Mouse (Mus musculus) bone marrow, adult 2 months (tissue): ENCODE data around the gene Dhcr24. TPM values are rescaled to one million over a fixed set of nuclear protein-coding genes. Genes with fewer than 3 reads are reported as not detected.
A peak's percentile ranks its signal among the peaks of the same experiment; 100 is the strongest.

Source experiments
- H3K27ac ChIP-seq: fragments of 200-500 bp; 2 replicates; pipeline ENCODE4 v1.5.1; 2012; ENCODE audit warnings: low read depth, mild to moderate bottlenecking, control low read depth, inconsistent platforms, low read length; ENCODE audit not compliant: control insufficient read depth, poor library complexity, insufficient read depth
- H3K4me1 ChIP-seq: fragments of 200-500 bp; 2 replicates; pipeline ENCODE4 v1.6.1; 2011; ENCODE audit warnings: low read length; ENCODE audit not compliant: control insufficient read depth, insufficient read depth
- H3K4me3 ChIP-seq: fragments of 200-500 bp; replicated peaks from 2 replicates; pipeline ENCODE3; 2011; ENCODE audit warnings: mild to moderate bottlenecking, low read depth, low read length, control low read depth; ENCODE audit not compliant: control insufficient read depth
- CTCF ChIP-seq: fragments of 200-500 bp; IDR thresholded peaks from 2 replicates; pipeline ENCODE4 v1.5.1; 2011; ENCODE audit warnings: low read length, control low read depth; ENCODE audit not compliant: control insufficient read depth, insufficient read depth
- POLR2A ChIP-seq: fragments of 200-500 bp; IDR thresholded peaks from 2 replicates; pipeline ENCODE4 v1.6.1; 2011; ENCODE audit warnings: low read depth, mild to moderate bottlenecking, control low read depth, low read length, borderline replicate concordance; ENCODE audit not compliant: control insufficient read depth
- WGBS: fragments of 180-500 bp; shearing (Covaris S2); methylation state at CpG from one replicate; pipeline ENCODE4 v1.1.7; 2018; 5-methylcytosine and 5-hydroxymethylcytosine counted together
- polyA plus RNA-seq: library from polyadenylated mRNA; stranded (reverse); fragments of >200 nt; gene quantifications from 2 replicates; pipeline ENCODE4 v1.2.4, GENCODE M21; 2011; ENCODE audit warnings: low replicate concordance; ENCODE audit not compliant: missing spikeins, insufficient read depth, insufficient read length

Gene Dhcr24
- polyA plus RNA-seq, 1 experiment: 23.8 TPM

- no peaks in the 10 kb centered on the region; the same call in 1 of the 2 replicates for H3K4me1 ChIP-seq
- WGBS: 74% methylated on average over 9 of the region's 9 CpGs
- no peak overlapping the region for H3K27ac ChIP-seq
- H3K4me3 ChIP-seq: no peak overlapping the region
- TF ChIP-seq CTCF (no peak), POLR2A (no peak)
These were observed 29.3 kb downstream of the Dhcr24 start for GRCm38 (mm10) chr4:106590142-106590541.

- H3K4me3 ChIP-seq: no peak overlapping the region
- no peak for TF ChIP-seq POLR2A
- TF ChIP-seq CTCF: no peak
- 68% methylated on average over 9 of the region's 9 CpGs for WGBS
These were observed 30.0 kb downstream of the Dhcr24 start for GRCm38 (mm10) chr4:106590871-106591270.

GRCm38 (mm10) chr4:106593636-106594035 is 32.8 kb downstream of the Dhcr24 start:
- 55% methylated on average over 7 of the region's 7 CpGs for WGBS
- TF ChIP-seq POLR2A (no peak), CTCF (peak; percentile 22; the same call in 1 of the 2 replicates)
- H3K4me1 ChIP-seq: no peaks in the 10 kb centered on the region; the same call in 1 of the 2 replicates
- no peak overlapping the region for H3K4me3 ChIP-seq
- H3K27ac ChIP-seq: no peak overlapping the region

More at GRCm38 (mm10) chr4:106590871-106591270, 30.0 kb downstream of the Dhcr24 start:
- H3K27ac ChIP-seq: no peak overlapping the region
- H3K4me1 ChIP-seq: no peaks in the 10 kb centered on the region; the same call in 1 of the 2 replicates

- H3K4me1 ChIP-seq: no peaks in the 10 kb centered on the region
- WGBS: 74% methylated on average over 3 of the region's 3 CpGs
- no peak overlapping the region for H3K4me3 ChIP-seq
These were observed 35.4 kb downstream of the Dhcr24 start for GRCm38 (mm10) chr4:106596200-106596599.

GRCm38 (mm10) chr4:106597055-106597454 is 36.2 kb downstream of the Dhcr24 start:
- H3K27ac ChIP-seq: no peak overlapping the region
- WGBS: 74% methylated on average over 9 of the region's 9 CpGs
- no peak for TF ChIP-seq CTCF
- TF ChIP-seq POLR2A: no peak
- H3K4me3 ChIP-seq: no peak overlapping the region
- no peaks in the 10 kb centered on the region for H3K4me1 ChIP-seq

More at GRCm38 (mm10) chr4:106596200-106596599, 35.4 kb downstream of the Dhcr24 start:
- H3K27ac ChIP-seq: no peak overlapping the region
- TF ChIP-seq CTCF (0 out of 2 replicates have a peak, but pooled peaks have one; percentile 24), POLR2A (no peak)

DNA sequence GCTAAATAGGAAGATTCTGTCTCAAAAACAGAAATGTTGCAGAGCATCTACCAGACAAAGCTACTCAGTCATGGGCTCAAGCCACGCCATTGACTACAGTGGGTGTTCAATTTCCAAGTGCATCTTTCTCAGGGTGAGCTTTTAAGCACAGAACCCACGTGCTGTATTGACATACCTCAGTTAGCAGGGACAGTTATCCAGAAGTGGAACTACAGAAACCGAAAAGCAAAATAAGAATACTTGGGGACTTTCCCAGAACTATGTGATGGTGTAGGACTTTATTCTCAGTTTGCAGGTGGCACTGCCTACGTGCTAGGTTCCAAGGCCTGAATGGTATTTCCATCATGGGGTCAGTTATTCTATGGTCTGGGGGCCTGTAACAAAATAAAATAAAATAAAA is 36.9 kb downstream of the Dhcr24 start:
- TF ChIP-seq POLR2A: no peak
- H3K27ac ChIP-seq: no peak overlapping the region
- H3K4me3 ChIP-seq: no peak overlapping the region
- no peaks in the 10 kb centered on the region for H3K4me1 ChIP-seq
- WGBS: 76% methylated on average over 4 of the region's 4 CpGs

- TF ChIP-seq POLR2A (no peak), CTCF (no peak)
- Histone ChIP-seq H3K4me3 (no peak overlapping the region), H3K27ac (no peak overlapping the region), H3K4me1 (no peaks in the 10 kb centered on the region)
- WGBS: 25% methylated on average over 1 of the region's 1 CpGs
These were observed 38.6 kb downstream of the Dhcr24 start for GRCm38 (mm10) chr4:106599415-106599814.

- TF ChIP-seq POLR2A: no peak
- no peak for TF ChIP-seq CTCF
- H3K27ac ChIP-seq: no peak overlapping the region
- no peaks in the 10 kb centered on the region for H3K4me1 ChIP-seq
- no peak overlapping the region for H3K4me3 ChIP-seq
- WGBS: 77% methylated on average over 4 of the region's 4 CpGs
These were observed 39.9 kb downstream of the Dhcr24 start for GRCm38 (mm10) chr4:106600770-106601169.

- no peak overlapping the region for H3K27ac ChIP-seq
- no peak overlapping the region for H3K4me3 ChIP-seq
- TF ChIP-seq CTCF (no peak), POLR2A (no peak)
- H3K4me1 ChIP-seq: no peaks in the 10 kb centered on the region
- 63% methylated on average over 18 of the region's 18 CpGs for whole genome bisulfite sequencing
These were observed 46.1 kb downstream of the Dhcr24 start for GRCm38 (mm10) chr4:106606639-106607554.
